In the genomic region with DNA sequence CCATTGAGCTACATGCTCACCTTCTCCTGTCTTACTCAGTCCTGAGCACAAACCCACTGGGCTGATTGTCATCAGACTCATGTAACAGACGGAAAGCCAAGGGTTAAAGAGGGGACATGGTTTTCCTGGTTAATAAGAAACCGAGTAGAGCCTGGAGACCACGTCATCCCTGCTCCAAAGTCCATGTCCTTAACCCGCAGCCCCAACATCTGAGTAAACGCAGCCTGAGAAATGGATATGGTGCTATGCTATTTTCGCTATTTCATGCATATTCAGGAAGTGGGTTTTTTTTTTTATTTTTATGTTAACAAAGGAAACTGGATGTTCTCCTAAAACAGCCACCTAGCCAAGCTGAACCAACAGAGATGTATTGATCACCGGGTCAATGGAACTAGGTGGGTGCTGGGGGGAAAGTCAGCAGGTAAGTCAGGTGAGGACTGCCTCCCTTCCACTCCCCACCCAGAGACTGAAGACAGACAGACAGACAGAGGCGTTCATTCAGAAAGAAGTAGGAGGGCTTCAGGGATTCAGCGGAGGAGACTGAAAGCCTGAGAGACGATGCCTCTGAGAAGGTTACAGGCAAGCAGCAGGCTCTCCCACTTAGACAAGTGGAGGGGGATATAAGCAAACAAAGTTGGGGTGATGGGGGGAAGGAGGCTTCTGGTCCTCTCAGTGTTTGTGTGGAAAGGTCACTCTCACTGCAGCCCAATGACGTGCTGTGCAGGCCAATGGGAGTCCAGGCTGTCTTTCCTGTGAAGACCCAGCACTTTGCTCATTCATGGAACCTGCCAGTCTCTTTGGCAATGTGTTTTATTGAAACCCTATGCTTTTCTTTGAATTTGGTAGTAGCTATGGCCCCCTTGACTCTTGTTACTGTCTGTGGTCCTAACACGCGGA, we compare ENCODE assay signal across 23 mouse cellular contexts. TPM values are rescaled to one million over a fixed set of nuclear protein-coding genes. Genes with fewer than 3 reads are reported as not detected.
DNase-seq lines count a peak whose midpoint lies in the region; ATAC-seq and TF ChIP-seq lines count a peak whose summit lies in the region.
"Had no signal": no experiment of that assay in that cellular context is flagged by ENCODE, and none has a peak within 500 bp of the region (broad histone marks: within the 10 kb centered on the region; RNA-seq: fewer than 3 reads in every experiment).

No protein-coding gene starts in this region.

- no peak for TF ChIP-seq CTCF in liver, postnatal 0 days (IDR thresholded peaks at IDR 0.05; ENCODE audit: low read depth)

- peak overlapping the region; percentile 61 for H3K9ac ChIP-seq in liver, postnatal 0 days (replicated peaks)
- no peak overlapping the region for H3K9ac ChIP-seq in forebrain, embryonic 14.5 days (ENCODE audit: low read length)
- H3K9ac ChIP-seq: limb, embryonic 12.5 days; neural tube, embryonic 13.5 days had no signal

- H3K4me2 ChIP-seq in liver, postnatal 0 days (ENCODE audit: low read depth, low read length): peak overlapping the region; percentile 56
- H3K4me2 ChIP-seq in forebrain, embryonic 14.5 days (ENCODE audit: low read length): no peak overlapping the region
- H3K4me2 ChIP-seq: limb, embryonic 12.5 days; neural tube, embryonic 13.5 days had no signal

- DNase-seq in kidney, adult 18-20 months: peak; percentile 53
- DNase-seq in kidney, postnatal 25 days: peak; percentile 64 to 79
- DNase-seq in liver, postnatal 0 days: peak; percentile 56
- DNase-seq in right cerebral cortex, postnatal 25 days: no peak
- DNase-seq in lung, postnatal 10 days: no peak
- DNase-seq in forebrain, embryonic 14.5 days (ENCODE audit: low spot score): no peak
- DNase-seq: adrenal gland, postnatal 10 days; cerebellum, postnatal 14 days; layer of hippocampus, postnatal 36 days; lung, postnatal 4 days had no signal

- no peaks in the 10 kb centered on the region for H3K9me3 ChIP-seq in liver, postnatal 0 days (ENCODE audit: low read length)
- H3K9me3 ChIP-seq in forebrain, embryonic 14.5 days (replicated peaks; ENCODE audit: control insufficient read depth, low read length): no peaks in the 10 kb centered on the region
- H3K9me3 ChIP-seq: forebrain, embryonic 10.5 days; G1E; limb, embryonic 12.5 days; neural tube, embryonic 13.5 days had no signal

- 42% methylated on average over 13 of the region's 13 CpGs for WGBS in liver, postnatal 0 days (ENCODE audit: insufficient replicate concordance)
- WGBS in forebrain, embryonic 14.5 days: 81% methylated on average over 13 of the region's 13 CpGs

- peak; percentile 89 for TF ChIP-seq EP300 in liver, postnatal 0 days (IDR thresholded peaks at IDR 0.05; ENCODE audit: low read depth)

- H3K27me3 ChIP-seq in liver, postnatal 0 days (ENCODE audit: insufficient read depth, low read length): no peaks in the 10 kb centered on the region
- H3K27me3 ChIP-seq in forebrain, embryonic 14.5 days (replicated peaks; ENCODE audit: control insufficient read depth, insufficient read depth, low read length): no peaks in the 10 kb centered on the region
- H3K27me3 ChIP-seq: limb, embryonic 12.5 days; neural tube, embryonic 13.5 days had no signal

- no peaks in the 10 kb centered on the region; the same call in 1 of the 2 replicates for H3K4me1 ChIP-seq in liver, postnatal 0 days (ENCODE audit: insufficient read depth)
- no peaks in the 10 kb centered on the region for H3K4me1 ChIP-seq in forebrain, embryonic 14.5 days (ENCODE audit: control insufficient read depth, insufficient read depth, low read length)
- H3K4me1 ChIP-seq: forebrain, embryonic 10.5 days; limb, embryonic 12.5 days; neural tube, embryonic 13.5 days had no signal

- H3K4me3 ChIP-seq in liver, postnatal 0 days (ENCODE audit: low read depth, low read length): peak overlapping the region; percentile 47
- no peak overlapping the region for H3K4me3 ChIP-seq in forebrain, embryonic 14.5 days (ENCODE audit: low read depth, low read length)
- H3K4me3 ChIP-seq: forebrain, embryonic 10.5 days; limb, embryonic 12.5 days; neural tube, embryonic 13.5 days had no signal

- peak overlapping the region; percentile 92 for H3K27ac ChIP-seq in liver, postnatal 0 days (ENCODE audit: low read depth)
- no peak overlapping the region for H3K27ac ChIP-seq in forebrain, embryonic 14.5 days (ENCODE audit: low read depth, low read length)
- H3K27ac ChIP-seq: forebrain, embryonic 10.5 days; hindbrain, postnatal 0 days; limb, embryonic 12.5 days; neural tube, embryonic 13.5 days had no signal

- H3K36me3 ChIP-seq in liver, postnatal 0 days (replicated peaks; ENCODE audit: insufficient read depth, low read length): no peaks in the 10 kb centered on the region
- no peaks in the 10 kb centered on the region for H3K36me3 ChIP-seq in forebrain, embryonic 14.5 days (ENCODE audit: control insufficient read depth, insufficient read depth, low read length)
- H3K36me3 ChIP-seq: forebrain, embryonic 10.5 days; G1E; limb, embryonic 12.5 days; neural tube, embryonic 13.5 days had no signal

- 0 out of 2 replicates have a peak, but pooled peaks have one; percentile 10 for ATAC-seq in common myeloid progenitor, adult 5-6 weeks (replicated peaks; ENCODE audit: low read depth, poor library complexity, severe bottlenecking)
- ATAC-seq in liver, postnatal 0 days: peak; percentile 82
- ATAC-seq in CD4-positive, CD25-positive, alpha-beta regulatory T cell, adult 4 months: no peak
- no peak for ATAC-seq in forebrain, embryonic 14.5 days
- ATAC-seq: hindbrain, postnatal 0 days; midbrain, embryonic 16.5 days had no signal

RNA-seq across cellular contexts. Expression of a gene that starts 13.6 kb away (rescaled TPM):
- 20.8 and 22.7 TPM in 2 replicates for total RNA-seq in common myeloid progenitor, adult 5-6 weeks (2017)
- polyA plus RNA-seq in liver, postnatal 0 days (2015; fragmentation: Nextera tagmentation; extraction: Ambion mirVana): 3.8 and 3.9 TPM in 2 replicates
- 1 to 10 TPM; 2.4 to 4.1 TPM for polyA plus RNA-seq in CD4-positive, CD25-positive, alpha-beta regulatory T cell, adult 4 months (2017; shearing (Covaris generic))
- polyA plus RNA-seq in forebrain, embryonic 14.5 days (2014; fragmentation: Nextera tagmentation; extraction: Ambion mirVana): 18.3 and 20.1 TPM in 2 replicates

RNA-seq across cellular contexts. Expression of a gene that starts 15.9 kb away (rescaled TPM):
- not detected in 2 replicates for total RNA-seq in common myeloid progenitor, adult 5-6 weeks (2017)
- 304 and 314 TPM in 2 replicates for polyA plus RNA-seq in liver, postnatal 0 days (2015; fragmentation: Nextera tagmentation; extraction: Ambion mirVana)
- not detected for polyA plus RNA-seq in CD4-positive, CD25-positive, alpha-beta regulatory T cell, adult 4 months (2017; shearing (Covaris generic))
- 41.8 and 45.6 TPM in 2 replicates for polyA plus RNA-seq in forebrain, embryonic 14.5 days (2014; fragmentation: Nextera tagmentation; extraction: Ambion mirVana)
- polyA plus RNA-seq: C2C12, G1E had no signal

RNA-seq across cellular contexts. Expression of a gene that starts 37.7 kb away (rescaled TPM):
- not detected in 2 replicates for total RNA-seq in common myeloid progenitor, adult 5-6 weeks (2017)
- not detected in 2 replicates for polyA plus RNA-seq in liver, postnatal 0 days (2015; fragmentation: Nextera tagmentation; extraction: Ambion mirVana)
- not detected for polyA plus RNA-seq in CD4-positive, CD25-positive, alpha-beta regulatory T cell, adult 4 months (2017; shearing (Covaris generic))
- not detected in 2 replicates for polyA plus RNA-seq in forebrain, embryonic 14.5 days (2014; fragmentation: Nextera tagmentation; extraction: Ambion mirVana)
- total RNA-seq: adrenal gland, postnatal 10 days; G1E; hindbrain, postnatal 0 days; layer of hippocampus, postnatal 36 days had no signal
- polyA plus RNA-seq: C2C12; embryonic facial prominence, embryonic 11.5 days; forebrain, embryonic 10.5 days; G1E; gonadal fat pad, adult 2 months; heart, postnatal 0 days; hindbrain, postnatal 0 days; limb, embryonic 12.5 days; midbrain, embryonic 16.5 days; neural tube, embryonic 13.5 days; urinary bladder, adult 2 months had no signal

Comparison
In these comparisons a context has a peak if more than half of its experiments do, and no peak if none do; other contexts are left out.
1. ATAC-seq: peak in common myeloid progenitor, adult 5-6 weeks (single experiment) and liver, postnatal 0 days (single experiment); none in CD4-positive, CD25-positive, alpha-beta regulatory T cell, adult 4 months (single experiment) and forebrain, embryonic 14.5 days (single experiment).
2. DNase-seq: peak in kidney, adult 18-20 months (single experiment), kidney, postnatal 25 days (2 of 2) and liver, postnatal 0 days (single experiment); none in right cerebral cortex, postnatal 25 days (single experiment), lung, postnatal 10 days (single experiment) and forebrain, embryonic 14.5 days (single experiment).
3. RNA of a gene that starts 15.9 kb away (polyA plus RNA-seq): 304 to 314 TPM in liver, postnatal 0 days and 41.8 to 45.6 TPM in forebrain, embryonic 14.5 days; not detected in CD4-positive, CD25-positive, alpha-beta regulatory T cell, adult 4 months; every median in the first group is over 10 times any median in the second.